ENCODE assay signal across 8 mouse cellular contexts in genomic region chr5:52309317-52310060, GRCm38 (mm10). TPM values are rescaled to one million over a fixed set of nuclear protein-coding genes. Genes with fewer than 3 reads are reported as not detected.
DNase-seq lines count a peak whose midpoint lies in the region; ATAC-seq lines count a peak whose summit lies in the region.

No protein-coding gene starts in this region.

- no peak overlapping the region for H3K4me2 ChIP-seq in stomach, embryonic 16.5 days (ENCODE audit: low read depth, low read length)
- H3K4me2 ChIP-seq in intestine, embryonic 15.5 days (replicated peaks), result no peak overlapping the region

- 74% methylated on average over 11 of the region's 11 CpGs for WGBS in stomach, embryonic 16.5 days
- WGBS in intestine, embryonic 15.5 days, result 78% methylated on average over 11 of the region's 11 CpGs

- no peak for DNase-seq in frontal cortex, postnatal 10 days (ENCODE audit: low spot score in 2 of 2)
- DNase-seq in adrenal gland, postnatal 10 days, result peak; percentile 54
- DNase-seq in gastrocnemius, postnatal 14 days, result peak; percentile 86
- peak; percentile 63 for DNase-seq in left cerebral cortex, postnatal 4 days
- no peak for DNase-seq in kidney, adult 11 months

- H3K4me1 ChIP-seq in stomach, embryonic 16.5 days (ENCODE audit: control insufficient read depth, insufficient read depth, low read length), result no peaks in the 10 kb centered on the region
- no peaks in the 10 kb centered on the region for H3K4me1 ChIP-seq in intestine, embryonic 15.5 days (replicated peaks)

- no peak overlapping the region for H3K27ac ChIP-seq in stomach, embryonic 16.5 days (ENCODE audit: low read length)
- H3K27ac ChIP-seq in intestine, embryonic 15.5 days, result no peak overlapping the region

- H3K9me3 ChIP-seq in stomach, embryonic 16.5 days (replicated peaks; ENCODE audit: control insufficient read depth, low read length), result no peaks in the 10 kb centered on the region
- H3K9me3 ChIP-seq in intestine, embryonic 15.5 days, result no peaks in the 10 kb centered on the region

- intact Hi-C loops in gastrocnemius, postnatal 14 days (cut with DNase I; ENCODE audit: low total_unique reads), result no loop called here
- intact Hi-C loops in left cerebral cortex, postnatal 4 days (cut with DNase I), result no loop called here

- H3K27me3 ChIP-seq in stomach, embryonic 16.5 days (ENCODE audit: control insufficient read depth, insufficient read depth, low read length), result no peaks in the 10 kb centered on the region
- no peaks in the 10 kb centered on the region for H3K27me3 ChIP-seq in intestine, embryonic 15.5 days (replicated peaks)

- H3K36me3 ChIP-seq in stomach, embryonic 16.5 days (ENCODE audit: control insufficient read depth, insufficient read depth, low read length), result no peaks in the 10 kb centered on the region
- no peaks in the 10 kb centered on the region for H3K36me3 ChIP-seq in intestine, embryonic 15.5 days

- ATAC-seq in frontal cortex, adult (ENCODE audit: low TSS enrichment), result peak; percentile 57; the same call in 1 of the 2 replicates
- peak; percentile 75; the same call in 1 of the 2 replicates for ATAC-seq in stomach, embryonic 16.5 days (ENCODE audit: insufficient read depth, low FRiP score)
- no peak for ATAC-seq in intestine, embryonic 15.5 days

- H3K9ac ChIP-seq in stomach, embryonic 16.5 days (ENCODE audit: low read length), result no peak overlapping the region
- no peak overlapping the region for H3K9ac ChIP-seq in intestine, embryonic 15.5 days

- no peak overlapping the region for H3K4me3 ChIP-seq in stomach, embryonic 16.5 days (replicated peaks; ENCODE audit: low read length)
- no peak overlapping the region for H3K4me3 ChIP-seq in intestine, embryonic 15.5 days (replicated peaks)

RNA-seq across cellular contexts. Expression of gene Sod3, which starts 54.1 kb away (rescaled TPM):
- 10 to 100 TPM; 54.5 to 68.5 TPM for total RNA-seq in adrenal gland, postnatal 10 days (2021)
- total RNA-seq in gastrocnemius, postnatal 14 days (2021), result 1 to 10 TPM; 7.2 to 7.3 TPM
- 1 to 10 TPM; 2.6 to 2.9 TPM for total RNA-seq in left cerebral cortex, postnatal 4 days (2021)
- polyA plus RNA-seq in stomach, embryonic 16.5 days (2015; fragmentation: Nextera tagmentation; extraction: Ambion mirVana), result 2.5 and 2.8 TPM in 2 replicates
- polyA plus RNA-seq in intestine, embryonic 15.5 days (2015; fragmentation: Nextera tagmentation; extraction: Ambion mirVana), result 1.1 and 1.4 TPM in 2 replicates

Comparison
In these comparisons a context has a peak if more than half of its experiments do, and no peak if none do; other contexts are left out.
1. DNase-seq: peak in adrenal gland, postnatal 10 days (single experiment), gastrocnemius, postnatal 14 days (single experiment) and left cerebral cortex, postnatal 4 days (single experiment); none in frontal cortex, postnatal 10 days (0 of 2) and kidney, adult 11 months (single experiment).
2. RNA of gene Sod3, which starts 54.1 kb away (total RNA-seq): 54.5 to 68.5 TPM in adrenal gland, postnatal 10 days; 7.2 to 7.3 TPM in gastrocnemius, postnatal 14 days and 2.6 to 2.9 TPM in left cerebral cortex, postnatal 4 days; every median in the first group is over 4 times any median in the second.